Mouse (Mus musculus): ENCODE measurements at regions not wholly inside any gene's neighbourhood (a gene's known extent, or its start where the extent isn't known, plus 50 kb on each side); places are given as distances from the start of the nearest gene placed in this dataset.

DNA sequence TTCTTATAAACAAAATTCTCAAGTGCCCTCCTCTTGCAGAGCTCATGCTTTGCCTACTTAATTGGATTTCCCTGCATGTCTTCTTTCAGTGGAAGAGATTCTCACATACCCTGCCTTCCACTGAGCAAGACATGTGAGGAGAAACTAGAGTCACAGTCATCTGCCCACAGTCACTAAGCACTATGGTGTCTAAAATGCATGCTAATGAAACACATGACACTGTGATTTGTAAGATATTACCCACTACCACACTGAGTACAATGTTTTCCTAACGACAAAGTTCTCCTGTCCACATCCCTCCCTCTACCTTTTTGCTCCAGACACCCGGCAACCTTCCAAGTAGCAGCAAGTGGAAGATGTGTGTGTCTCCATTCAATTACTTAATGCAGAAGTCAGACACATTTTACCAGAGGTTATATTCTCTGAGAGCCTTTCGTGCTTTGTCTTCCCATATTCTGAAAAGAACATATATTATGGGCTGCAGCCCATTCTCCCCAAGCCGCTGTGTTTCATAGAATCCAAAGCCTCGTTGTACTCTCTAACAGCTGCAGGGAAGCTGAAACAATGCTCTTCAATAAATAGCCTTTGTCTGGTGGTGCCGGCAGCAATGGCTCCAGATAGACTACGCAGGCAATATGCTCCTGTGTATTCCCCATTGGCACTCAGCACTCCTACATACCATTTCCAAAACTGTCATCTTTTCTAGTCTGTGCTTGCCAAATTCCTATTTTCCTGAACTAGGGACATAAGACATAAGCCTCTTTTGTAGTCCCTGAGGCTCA, 670.7 kb downstream of the Poteg start:
- no peak for DNase-seq

DNA sequence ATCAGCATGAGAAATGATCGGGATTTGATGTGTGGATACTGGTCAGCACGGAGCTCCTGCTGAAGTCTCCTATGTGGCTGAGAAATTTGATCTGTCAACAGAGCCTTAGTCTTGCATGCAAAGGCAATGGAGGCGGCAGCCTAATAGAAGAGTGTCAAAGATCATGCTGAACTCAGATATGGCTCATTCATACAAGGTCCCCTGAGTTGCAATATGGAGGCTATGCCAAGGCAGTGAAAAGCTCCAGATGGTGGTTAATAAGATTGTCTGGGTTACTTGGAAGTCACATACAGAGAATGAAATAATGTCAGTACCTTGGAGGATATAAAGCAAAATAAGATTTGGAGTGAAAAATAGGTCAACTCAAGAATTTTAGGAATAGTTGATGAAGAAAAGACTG, 677.6 kb downstream of the Poteg start:
- no peak for DNase-seq

DNA sequence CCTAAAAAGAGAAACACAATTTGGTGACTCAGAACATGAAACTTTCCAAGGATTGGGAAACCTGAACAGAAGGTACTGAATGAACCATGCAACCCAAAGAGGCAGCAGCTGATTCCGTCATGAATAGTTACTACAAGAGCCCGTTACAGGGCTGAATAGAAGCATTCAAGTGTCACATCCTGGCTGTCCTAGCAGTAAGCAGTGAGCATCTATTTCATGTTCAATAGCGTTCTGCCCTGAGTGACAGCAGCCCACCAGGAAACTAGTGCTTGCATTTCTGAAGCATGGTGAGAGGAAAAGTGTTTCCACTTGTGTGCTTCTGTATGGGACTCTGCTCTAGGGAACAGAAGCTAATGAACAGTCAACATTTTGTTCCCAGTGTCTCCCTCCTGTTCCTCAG, 694.4 kb downstream of the Poteg start:
- no peak for DNase-seq

- peak in 1 of 2 experiments; percentile 3 for DNase-seq
These were observed 701.4 kb downstream of the Poteg start for GRCm38 (mm10) chr8:28148599-28149452.

GRCm38 (mm10) chr8:28149453-28149767, 701.9 kb downstream of the Poteg start:
- DNase-seq = no peak

- DNase-seq = no peak
These were observed 713.2 kb downstream of the Poteg start for GRCm38 (mm10) chr8:28160651-28161050.

- no peak for DNase-seq
These were observed 720.6 kb downstream of the Poteg start for GRCm38 (mm10) chr8:28168036-28168435.

DNA sequence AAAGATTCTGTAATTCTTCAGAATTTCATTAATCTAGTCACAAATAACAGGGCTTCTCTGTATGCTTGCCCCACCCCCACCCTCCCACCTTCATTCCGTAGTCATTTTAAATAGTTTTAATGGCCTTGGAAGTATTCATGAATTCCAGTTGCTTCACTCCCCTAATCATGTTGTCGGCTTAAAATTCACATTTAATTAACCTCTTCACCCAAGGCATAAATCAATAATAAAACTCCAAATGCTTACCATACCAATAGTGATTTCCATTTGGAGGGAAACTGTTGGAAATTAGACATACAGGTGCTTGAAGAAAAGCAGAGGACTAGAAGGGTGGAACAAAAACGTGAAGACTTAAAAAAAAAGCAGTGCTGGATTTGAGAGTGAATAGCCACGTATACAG, 724.0 kb downstream of the Poteg start:
- DNase-seq = no peak

DNA sequence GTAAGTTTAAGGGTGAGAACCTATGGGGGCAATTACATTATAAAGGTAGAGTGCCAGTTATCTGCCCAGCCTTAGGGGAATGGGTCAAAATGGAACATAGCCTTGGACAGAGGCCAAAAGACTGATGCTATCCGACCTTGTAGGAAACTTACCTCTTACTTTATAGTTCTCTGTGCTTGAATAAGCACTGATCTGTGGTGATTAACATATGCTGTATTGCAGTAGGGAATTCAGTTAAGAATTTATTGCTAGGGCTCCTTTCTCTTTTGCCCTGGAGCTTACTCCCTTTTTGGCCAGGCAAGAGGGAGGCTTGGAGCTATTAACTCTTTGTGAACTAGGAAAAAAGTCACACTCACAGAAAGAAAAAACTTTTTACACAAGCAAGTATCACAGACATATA, 748.5 kb downstream of the Poteg start:
- DNase-seq = no peak

GRCm38 (mm10) chr8:28235562-28235961, 788.1 kb downstream of the Poteg start:
- DNase-seq = no peak

- DNase-seq = no peak
These were observed 791.9 kb downstream of the Poteg start for GRCm38 (mm10) chr8:28239411-28239810.

DNA sequence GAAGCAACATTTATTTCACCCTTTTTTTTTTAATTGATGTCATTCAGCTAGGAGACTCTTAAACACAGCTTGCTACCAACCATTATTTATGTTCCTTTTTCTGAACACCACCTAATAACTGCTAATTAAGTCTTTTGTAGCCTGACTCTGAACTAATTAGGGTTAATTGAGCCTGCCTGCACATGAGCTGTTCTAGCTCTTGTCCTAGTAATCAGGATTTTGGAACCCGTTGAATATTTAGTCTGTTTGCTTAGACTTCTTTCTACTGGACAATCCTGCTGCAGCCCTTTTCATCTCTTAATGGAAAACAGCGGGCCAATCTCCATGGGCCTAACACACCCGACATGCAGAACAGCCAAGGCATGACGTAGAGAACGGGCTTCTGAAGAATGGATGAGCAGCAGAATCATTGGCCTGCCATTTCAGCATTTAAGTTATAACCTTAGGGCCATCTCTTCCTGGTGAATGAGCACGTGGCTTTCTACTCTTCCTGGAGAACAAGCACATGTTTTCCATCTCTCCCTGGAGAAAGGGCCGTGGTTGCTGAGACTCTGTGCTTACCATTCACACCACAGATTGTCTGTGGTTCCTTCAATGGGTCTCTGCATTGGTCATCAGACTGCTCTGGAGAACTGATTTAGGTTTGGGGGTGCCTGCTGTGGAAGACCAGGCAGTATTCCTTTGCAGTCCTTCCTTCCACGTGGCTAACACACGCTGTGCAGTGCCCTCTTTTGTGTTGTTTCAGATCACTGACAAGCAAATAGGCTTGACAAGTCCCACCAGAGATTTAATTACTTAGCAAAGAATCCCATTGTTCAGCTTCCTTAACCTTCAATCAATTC, 805.1 kb downstream of the Poteg start:
- DNase-seq = no peak

GRCm38 (mm10) chr8:28267277-28267676, 819.8 kb downstream of the Poteg start:
- DNase-seq = no peak

GRCm38 (mm10) chr8:28284257-28284656, 836.8 kb downstream of the Poteg start:
- no peak for DNase-seq

DNA sequence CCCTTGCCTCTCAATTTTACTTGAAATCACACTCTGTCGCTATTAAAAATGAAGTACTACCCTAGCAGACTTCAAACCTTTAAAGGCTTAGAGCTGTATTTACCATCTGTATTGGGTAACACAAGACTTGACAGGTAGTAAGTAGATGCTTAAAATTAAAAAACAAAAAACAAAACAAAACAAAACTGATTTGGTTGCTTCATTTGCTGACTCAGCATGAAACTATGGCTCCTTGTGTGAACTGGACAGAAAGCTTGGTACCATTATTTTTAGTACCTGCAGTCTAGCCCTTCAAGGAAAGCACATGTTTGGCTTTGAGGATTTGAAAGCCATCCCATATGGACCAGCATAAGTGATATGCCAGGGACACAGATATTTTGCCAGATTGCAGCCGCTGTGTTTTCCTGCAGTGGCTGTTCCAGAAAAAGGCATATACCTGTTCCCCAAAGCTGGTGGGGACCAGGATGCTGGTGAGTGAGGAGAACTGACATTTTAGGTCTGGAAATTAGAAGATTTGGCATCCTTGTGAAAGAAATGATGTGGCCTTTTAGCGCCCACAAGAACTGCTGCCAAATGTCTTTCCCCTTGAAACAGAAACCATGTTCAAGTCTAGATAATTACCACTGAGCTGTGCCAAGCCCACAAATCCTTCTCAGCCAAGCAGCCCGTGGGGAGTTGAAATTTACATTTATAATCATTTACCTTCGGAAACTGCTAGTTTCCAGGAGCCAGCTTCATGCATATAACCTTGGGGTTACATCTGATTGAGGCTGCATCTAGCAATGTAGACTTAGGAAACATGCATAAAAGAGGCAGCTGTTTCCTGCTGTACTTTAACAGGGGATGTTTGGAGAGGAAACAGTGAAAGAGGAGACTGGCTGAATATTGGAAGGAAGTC, 851.7 kb downstream of the Poteg start:
- DNase-seq = peak in 1 of 2 experiments; percentile 2

- DNase-seq = peak; percentile 6 to 10
These were observed 869.6 kb downstream of the Poteg start for GRCm38 (mm10) chr8:28317081-28317480.

DNA sequence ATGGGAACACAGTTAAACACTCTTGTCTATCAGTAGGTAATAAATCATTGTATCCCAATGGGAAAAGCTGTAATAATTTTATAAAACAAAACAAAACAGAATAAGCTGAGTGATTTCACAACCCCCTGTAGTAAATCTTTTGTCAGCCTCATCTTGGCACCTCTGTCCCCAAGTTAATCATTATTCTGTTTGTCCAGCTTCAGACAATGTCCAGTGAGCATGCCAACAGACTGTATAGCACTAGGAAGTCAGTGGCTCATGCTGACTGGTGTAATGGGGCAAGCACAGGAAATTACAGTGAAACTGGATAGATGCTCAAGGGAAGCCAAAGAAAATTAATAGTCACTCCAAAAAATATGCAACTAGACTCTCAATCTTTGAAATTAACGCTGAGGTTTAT, 885.9 kb downstream of the Poteg start:
- DNase-seq = no peak

DNA sequence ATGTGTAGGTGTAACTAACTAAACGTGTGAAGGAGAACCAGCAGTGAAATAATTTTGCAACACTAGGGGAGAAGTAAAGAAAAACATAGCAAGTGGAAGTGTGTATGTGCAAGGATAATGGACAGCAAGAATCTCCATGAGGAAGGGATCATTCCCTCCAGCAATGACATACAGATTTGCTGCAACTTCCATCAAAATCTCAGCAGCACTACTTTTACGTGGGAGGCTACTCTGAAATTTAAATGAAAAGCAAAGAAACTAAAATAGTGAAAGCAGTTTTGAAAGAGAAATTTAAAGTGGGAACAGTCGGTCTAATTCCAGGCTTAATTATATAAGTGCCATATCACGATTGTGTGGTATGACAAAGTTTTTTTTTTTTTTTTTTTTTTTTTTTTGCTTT, 890.0 kb downstream of the Poteg start:
- DNase-seq = no peak

GRCm38 (mm10) chr8:28341236-28341635, 893.8 kb downstream of the Poteg start:
- DNase-seq = no peak

GRCm38 (mm10) chr8:28366470-28366869, 919.0 kb downstream of the Poteg start:
- no peak for DNase-seq

DNA sequence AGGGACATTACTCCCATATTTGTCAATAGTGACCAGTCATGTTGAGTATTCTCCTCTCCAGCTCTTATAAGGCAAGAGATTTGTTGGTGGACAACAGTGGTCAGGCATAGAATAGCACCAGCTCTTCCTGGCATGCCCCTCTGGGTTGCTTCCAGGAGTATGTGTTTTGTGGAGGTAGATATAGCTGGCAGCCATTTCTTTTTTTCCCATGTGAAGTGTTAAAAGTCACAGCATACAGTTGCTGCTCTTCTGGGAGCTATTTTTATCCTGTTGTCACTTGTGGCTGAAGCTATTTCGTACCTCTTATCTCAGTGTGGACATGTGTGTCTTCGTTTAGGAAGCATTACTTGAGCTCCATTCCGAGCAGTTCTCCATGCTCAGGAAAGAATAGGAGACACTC, 919.9 kb downstream of the Poteg start:
- no peak for DNase-seq

DNA sequence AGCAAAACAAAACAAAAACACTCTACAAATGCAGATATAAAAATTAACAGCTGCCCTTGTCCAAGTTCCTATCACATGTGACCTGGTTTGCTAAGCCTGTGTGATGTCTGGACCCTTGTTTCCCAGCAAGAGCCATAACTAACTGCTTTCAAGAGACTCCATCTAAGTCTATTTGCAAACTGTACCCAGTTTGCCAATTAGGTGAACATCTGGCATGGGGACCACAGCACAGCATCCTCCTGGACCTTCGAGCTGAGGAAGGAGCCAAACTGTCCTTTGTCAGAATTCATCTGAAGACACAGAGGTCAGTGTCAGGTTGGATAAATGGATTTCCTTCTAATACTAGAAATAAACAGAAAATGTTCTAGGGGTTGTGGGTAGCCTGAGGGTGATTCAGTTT, 924.3 kb downstream of the Poteg start:
- DNase-seq = no peak
